Mouse (Mus musculus): ENCODE measurements around the gene Fh1. TPM values are rescaled to one million over a fixed set of nuclear protein-coding genes. Genes with fewer than 3 reads are reported as not detected.

The Fh1 gene
- polyA plus RNA-seq, 3 experiments from 2014 or later, result 48.1 to 114 (median 67.1) TPM

Other genes starting within 250 kb of the Fh1 start
- not detected for gene Rgs7, start 133.1 kb downstream of the Fh1 start, polyA plus RNA-seq (2017; shearing (Covaris generic))
- gene Kmo, start 5.3 kb downstream of the Fh1 start, polyA plus RNA-seq (2017; shearing (Covaris generic)), result 1 to 10 TPM in 1 of 3 experiments, under 1 TPM in 2; 0.48 to 7.3 (median 0.88) TPM
- gene Opn3, start 67.1 kb upstream of the Fh1 start, polyA plus RNA-seq (2017; shearing (Covaris generic)), result not detected
- 1 to 10 TPM in 2 of 3 experiments, under 1 TPM in 1; 0.21 to 1.1 (median 1.1) TPM for gene Chml, start 67.3 kb upstream of the Fh1 start, polyA plus RNA-seq (2017; shearing (Covaris generic))
- not detected for gene Wdr64, start 73.0 kb upstream of the Fh1 start, polyA plus RNA-seq (2017; shearing (Covaris generic))

Measured in inflammation-experienced regulatory T-cells, adult 6 months (primary cell).